Mouse (Mus musculus): Measurements from ENCODE around the gene Rcan1.
"Not testable (repeated sequence)": the region's sequence is repeated elsewhere in the genome, so short reads cannot be mapped to it uniquely, and the experiment has no call there.

DNA sequence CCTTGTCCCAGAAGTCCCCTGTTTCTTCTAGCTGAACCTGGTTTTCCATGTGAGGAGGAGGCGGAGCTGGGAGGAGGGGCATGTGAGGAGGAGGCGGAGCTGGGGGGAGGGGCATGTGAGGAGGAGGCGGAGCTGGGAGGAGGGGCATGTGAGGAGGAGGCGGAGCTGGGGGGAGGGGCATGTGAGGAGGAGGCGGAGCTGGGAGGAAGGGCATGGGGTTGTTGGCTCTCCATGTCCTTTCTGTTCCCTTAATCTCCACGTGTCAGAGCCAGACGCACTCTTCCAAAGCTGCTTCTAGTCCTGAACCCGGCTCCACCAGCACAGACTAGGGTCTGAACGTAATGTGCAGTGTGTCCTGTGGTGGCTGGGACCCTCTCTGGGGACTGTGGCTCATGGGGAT lies 44.2 kb upstream of the Rcan1 start:
- not testable (repeated sequence) for TF ChIP-seq CTCF (conservative IDR thresholded peaks at IDR 0.05; ENCODE audit: insufficient read depth, insufficient read length, low read depth, low read length); POLR2A (IDR thresholded peaks at IDR 0.05; ENCODE audit: low read depth, low read length)
